Mouse (Mus musculus) gastrocnemius, adult 8-10 months (tissue): Measurements from ENCODE around the gene Acaca. TPM values are rescaled to one million over a fixed set of nuclear protein-coding genes. Genes with fewer than 3 reads are reported as not detected.
A peak's percentile ranks its signal among the peaks of the same experiment; 100 is the strongest.

Source experiments
- DNase-seq, 2 experiments: peaks; one replicate each; pipeline ENCODE4 v3.0.0; 2022; ENCODE audit warnings: low spot score in 2 of 2
- total RNA-seq, 4 experiments: library from RNA; stranded (reverse); gene quantifications; 2 replicates each; pipeline ENCODE4 v1.2.4; 2022

Gene Acaca
- 10 to 100 TPM; 12.2 to 16.7 (median 15.6) TPM for total RNA-seq

DNA sequence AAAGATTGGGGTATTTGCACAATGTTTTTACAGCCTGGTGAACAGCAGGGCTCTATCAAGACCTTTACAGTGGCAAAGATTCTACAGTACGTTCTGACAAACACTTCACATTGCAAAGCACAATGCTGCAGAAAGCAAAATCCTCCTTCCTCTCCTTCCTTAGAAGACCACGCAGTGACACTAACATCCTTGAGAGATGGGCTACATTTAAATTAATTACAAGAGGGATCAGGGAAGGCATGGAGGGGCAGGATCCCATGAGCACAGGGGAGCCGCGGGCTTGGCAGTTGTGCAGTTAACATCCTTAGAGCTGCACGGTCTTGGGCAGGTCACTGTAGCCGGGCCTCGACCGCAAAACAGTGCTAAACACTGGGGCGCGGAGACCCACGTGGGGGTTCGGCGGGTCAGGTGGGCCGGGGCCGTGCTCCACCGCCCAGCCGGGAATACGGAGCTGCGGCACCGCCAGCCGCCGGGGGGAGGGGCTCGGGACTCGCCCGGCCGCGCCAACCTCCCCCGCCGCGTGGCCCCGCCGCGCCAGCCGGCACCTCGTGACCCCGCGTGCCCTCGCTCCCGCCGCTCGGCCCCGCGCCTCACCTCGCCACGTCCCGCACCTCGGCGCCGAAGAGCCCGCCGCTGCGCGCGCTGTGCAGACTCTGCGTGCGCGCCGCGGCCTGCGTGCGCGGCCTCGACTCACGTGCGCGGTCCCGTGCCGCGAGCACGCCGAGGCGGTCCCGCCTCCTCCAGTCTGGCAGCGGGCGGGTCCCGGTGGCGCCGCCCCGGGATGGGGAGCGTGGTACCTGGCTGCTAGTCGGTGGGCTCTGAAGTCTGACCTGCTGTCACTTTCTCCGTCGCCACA is at the start of gene Acaca, which contains the start of gene Tada2a:
Gene Acaca (plus strand): TSS at position 730 of the 856 bp plus-strand sequence.
Gene Tada2a (minus strand): TSS at position 658 of the 856 bp plus-strand sequence.
- DNase-seq: peak; percentile 57 to 69

DNA sequence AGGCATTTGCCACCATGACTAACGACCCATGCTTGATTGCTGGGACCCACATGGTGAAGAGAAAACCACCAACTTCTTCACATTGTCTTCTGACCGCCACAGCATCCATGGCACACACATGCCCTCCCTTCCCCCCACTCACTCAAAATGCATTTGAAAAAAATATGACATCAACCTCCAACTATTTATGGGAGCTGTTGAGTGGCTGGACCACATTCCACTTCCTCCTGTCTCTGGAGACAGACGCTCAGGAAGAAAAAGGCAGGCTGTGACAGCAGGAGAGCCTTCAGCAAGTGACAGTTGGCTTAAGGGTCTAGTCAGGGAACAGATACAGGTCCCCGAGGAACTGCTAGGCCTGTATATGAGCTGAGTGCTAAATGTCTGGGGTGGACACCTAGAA is 49.6 kb upstream of the Acaca start:
- no peak for DNase-seq

DNA sequence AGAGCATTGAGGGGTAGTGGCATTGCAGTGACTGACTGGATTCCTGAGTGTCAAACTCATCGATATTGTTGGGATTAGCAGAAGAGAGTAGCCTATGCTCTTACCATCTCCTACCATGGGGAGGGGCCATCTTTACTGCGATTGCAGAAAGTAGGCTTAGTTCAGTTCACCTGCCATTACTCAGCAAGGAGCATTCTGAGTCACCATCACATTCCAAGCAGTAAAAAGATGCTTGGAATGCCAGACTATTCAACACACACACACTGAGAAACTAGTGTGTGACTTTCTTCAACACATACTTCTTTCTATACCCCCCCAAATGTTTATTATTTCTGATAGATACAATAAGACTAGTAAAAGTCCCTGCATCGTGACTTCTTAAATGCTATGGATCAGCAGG is 49.1 kb upstream of the Acaca start:
- DNase-seq: no peak

DNA sequence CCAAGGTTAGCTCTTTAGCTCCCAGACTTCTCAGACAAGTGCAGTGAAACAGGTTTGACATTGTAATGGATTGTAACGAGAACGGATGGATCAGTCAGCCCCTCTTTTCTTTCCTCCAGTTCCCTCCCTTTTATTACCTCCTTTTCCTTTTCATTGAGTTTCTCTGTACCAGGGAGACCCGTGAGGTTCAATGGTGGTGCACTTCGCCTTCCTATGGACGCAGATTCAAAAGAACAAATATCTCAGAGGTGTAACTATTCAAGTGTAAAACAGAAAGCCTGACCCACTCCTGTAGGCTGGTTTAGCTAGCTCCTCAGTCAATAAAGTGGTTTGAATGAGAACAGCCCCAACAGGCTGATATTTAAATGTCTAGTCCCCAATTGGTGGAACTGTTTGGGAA is 47.6 kb upstream of the Acaca start:
- no peak for DNase-seq

DNA sequence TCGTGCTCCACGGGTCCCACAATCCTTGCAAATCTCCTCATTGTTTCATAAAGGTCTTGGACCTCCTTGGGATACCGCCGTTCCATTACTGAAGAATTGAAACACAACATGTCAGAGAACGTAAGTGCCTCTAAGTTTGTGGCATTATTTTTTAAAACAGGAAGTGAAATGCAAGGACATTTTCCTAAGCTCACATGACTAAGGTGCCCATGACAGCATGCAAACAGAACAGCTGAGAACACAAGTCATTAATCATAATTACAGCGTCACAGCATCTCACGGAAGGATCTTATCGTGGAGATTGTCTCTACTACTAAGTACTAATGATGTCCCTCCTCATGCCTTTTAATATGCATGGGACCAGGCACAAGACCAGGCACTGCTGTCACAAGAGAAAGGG is 38.9 kb upstream of the Acaca start:
- DNase-seq: no peak

DNA sequence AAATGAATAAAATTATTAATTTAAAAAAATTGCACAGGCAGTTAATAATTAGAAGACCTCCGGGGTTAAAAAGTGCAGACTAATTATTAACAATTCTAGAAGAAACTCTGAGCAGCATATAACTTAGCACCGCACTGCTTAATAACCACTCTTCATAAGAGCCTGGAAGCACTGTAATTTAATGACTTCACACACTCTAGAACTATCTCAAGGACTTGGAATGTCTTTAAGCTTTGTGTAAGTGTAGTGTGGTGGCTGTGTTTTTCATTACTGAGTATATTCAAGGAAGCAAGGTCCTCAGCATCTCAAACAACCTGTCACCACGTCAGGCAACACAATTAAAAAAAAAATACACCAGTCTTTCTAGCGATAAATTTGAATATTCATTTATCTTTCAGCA is 34.4 kb upstream of the Acaca start:
- no peak for DNase-seq

DNA sequence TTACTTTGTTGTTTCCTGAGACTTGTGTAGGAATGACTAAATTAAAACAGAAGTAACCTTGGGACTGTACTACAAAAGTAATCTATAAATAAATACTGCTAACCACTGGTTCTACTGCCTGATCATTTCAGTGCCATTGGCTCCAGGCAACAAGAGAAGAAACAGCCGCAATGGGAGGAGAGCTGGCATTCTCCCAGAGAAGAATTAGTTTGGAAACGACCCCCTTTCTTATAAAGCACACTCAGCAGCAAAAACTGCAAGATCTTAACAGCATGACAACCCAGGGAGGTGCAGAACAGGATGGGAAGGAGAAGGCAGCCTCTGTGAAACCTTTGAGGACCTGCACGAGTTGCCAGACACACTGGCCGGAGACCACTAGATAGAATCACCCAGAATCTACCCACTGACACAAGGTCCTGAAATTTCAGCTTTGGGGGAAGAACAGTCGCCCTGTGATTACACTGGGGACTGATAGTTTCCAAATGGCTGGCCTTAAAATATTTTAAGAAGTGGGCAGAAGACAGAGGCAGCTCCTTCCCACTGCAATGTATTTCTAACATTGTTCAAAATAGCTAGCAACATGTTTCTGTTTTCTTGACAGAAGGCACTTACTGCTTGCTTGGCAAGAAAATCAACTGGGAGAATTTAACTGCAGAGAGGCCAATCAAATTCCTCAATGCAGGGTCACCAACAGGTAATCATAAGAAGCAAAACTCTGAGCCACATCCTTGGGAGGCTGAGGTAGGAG is 32.0 kb upstream of the Acaca start:
- DNase-seq: no peak

DNA sequence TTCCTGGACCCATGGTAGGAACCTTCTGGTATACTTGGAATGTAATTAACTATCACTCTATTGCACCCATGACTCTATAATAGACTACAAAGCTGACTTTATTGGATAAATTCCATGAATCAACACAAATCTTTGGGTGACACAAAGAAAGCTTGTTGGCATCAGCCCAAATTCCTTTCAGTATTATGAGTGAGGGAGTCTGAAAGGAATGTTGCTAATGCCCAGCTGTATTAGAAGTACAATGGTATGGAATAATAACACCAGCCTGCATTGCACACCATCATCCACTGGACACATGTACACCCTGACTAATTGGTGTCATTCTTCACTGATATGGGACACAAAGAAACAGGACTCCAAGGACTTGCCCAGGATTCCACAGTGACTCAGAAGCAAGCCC is 28.3 kb upstream of the Acaca start:
- no peak for DNase-seq

DNA sequence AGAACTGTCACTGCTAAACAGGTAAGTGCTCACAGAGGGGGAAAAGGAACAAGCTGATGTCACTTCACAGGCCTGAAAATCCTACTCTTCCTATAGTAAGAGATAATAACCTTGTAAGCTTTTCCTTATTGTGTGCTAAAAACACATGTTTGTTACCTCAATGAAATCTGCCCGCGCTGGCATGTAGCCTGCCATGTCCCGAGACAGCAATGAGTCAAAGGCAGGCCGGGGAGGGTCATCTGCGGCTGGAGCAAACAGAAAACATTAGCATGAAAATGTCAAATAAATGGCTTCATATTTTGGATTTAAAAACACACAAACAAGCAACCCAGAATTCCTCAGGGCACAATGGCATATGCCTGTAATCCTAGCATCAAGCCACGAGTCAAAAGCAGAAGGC is 25.4 kb upstream of the Acaca start:
- DNase-seq: no peak

DNA sequence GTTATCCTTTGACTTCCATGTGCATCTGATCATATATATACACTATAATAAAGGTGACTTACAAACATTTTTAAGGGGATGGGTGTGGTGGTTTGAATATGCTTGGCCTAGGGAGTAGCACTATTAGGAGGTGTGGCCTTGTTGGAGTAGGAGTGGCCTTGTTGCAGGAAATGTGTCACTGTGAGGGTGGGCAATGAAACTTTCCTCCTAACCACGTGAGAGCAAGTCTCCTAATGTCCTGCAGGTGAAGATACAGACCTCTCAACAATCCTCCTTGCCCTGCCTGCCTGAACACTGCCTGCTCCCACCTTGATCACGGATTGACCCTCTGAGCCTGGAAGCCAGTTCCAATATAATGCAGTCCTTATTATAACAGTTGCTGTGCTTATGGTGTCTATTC is 22.3 kb upstream of the Acaca start:
- no peak for DNase-seq

DNA sequence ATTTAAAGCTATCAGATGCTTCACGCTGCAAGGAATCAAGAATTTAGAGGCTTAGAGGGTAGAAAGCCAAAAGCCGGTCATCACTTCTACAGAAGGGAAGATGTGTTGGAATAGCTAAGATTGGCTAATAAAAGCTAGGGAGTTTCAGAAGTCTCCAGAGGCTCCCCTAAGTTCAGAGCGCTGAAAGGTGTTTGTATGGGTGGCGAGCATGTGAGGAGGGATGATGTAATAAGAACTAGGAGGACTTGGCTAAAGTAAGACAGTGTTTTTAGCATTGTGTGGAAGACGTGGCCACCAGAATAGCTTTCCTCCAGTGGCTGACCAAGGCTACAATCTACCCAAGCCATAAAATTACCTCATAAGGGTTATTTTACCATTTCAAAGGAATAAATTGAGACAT is 15.8 kb upstream of the Acaca start:
- DNase-seq: no peak

DNA sequence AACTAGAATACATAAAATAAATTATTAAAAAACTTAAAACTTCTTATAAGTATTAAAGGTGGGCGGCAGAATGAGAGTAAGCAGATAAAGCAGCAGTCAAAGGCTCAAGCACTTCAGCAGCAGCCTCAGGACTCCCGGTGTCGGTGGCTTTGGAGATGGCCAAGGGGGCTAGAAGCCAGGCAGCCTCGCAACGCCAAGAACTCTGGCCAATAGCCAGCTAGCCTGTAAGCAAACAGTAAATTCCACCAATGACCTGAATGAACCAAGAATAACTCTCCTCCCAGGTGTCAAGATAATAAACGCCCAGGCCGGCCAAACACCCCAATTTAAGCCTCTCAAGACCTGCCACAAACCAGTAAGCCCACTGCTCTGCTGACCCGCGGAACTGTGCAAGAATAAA is 13.8 kb upstream of the Acaca start:
- DNase-seq: peak; percentile 26 to 56

DNA sequence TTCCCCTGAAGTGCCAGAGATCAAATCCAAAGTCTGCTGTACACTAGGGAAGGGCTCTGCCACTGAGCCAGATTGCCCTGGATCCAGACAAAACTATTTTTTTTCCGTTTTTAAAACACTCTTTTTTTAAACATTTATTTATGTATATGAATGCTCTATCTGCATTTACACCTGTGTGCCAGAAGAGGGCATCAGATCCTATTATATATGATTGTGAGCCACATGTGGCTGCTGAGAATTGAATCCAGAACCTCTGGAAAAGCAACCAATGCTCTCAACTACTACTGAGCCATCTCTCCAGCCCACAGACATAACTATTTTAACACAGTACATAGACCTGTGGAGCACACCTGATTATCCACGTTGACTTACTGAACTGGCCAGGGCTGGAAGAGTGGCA is 13.3 kb upstream of the Acaca start:
- DNase-seq: no peak

DNA sequence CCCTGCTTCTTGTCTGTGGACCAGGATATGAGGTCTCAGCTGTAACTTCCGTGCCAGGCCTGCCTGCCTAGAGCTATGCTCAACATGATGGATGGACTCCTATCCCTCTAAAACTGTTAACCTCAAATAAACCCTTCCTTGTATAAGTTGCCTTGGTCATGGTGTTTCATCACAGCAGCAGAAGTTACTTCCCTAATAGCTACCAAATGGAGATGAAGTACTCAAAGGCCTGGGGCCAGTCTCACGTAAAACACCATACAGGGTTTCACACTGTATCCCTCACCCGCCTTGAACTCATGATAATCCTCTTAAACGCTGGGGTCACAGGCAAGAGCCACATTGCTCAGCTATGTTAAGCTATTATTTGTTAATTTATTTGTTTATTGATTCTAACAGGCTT is 12.0 kb upstream of the Acaca start:
- DNase-seq: no peak

DNA sequence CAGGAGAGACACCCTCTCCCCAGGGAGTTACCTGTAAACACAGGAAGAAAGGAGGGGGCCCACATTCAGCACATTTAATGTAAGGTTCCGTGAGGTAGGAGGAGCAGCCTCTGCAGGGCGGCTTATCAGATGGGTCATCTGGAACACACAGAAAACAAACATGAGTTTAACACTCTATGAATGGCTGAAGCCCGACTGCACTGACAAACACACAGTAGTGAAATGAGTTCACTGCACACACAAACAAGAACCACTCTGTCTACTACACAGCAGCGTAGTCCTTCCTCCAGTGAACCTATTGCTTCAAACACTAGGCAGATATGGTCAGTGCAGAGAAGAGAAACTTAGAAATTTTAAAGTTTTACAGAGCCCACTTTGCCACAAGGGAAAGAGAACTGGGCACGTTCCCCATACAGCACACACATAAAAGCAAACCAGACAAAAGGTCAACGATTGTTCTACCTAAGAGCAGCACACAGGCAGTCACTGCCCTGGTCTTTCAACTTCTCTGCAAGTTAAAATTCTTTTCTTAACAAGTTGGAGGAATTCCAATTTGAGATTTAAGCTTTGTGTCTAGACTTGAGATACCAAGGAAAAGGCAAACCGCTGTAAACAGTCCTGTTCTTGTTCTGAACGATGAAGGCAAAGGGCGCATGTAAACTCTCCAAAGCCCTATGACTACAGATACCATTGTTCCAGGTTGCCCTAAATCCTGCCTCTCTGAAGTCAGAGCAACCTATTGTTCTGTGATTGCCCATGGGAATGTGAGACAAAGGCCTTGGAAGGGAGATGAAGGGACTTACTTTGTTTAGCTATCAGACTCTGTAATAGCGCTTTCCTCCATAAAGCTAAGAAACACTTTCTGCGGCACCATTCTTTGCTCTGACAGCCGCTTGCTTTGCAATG is 8.2 kb upstream of the Acaca start:
- DNase-seq: no peak

DNA sequence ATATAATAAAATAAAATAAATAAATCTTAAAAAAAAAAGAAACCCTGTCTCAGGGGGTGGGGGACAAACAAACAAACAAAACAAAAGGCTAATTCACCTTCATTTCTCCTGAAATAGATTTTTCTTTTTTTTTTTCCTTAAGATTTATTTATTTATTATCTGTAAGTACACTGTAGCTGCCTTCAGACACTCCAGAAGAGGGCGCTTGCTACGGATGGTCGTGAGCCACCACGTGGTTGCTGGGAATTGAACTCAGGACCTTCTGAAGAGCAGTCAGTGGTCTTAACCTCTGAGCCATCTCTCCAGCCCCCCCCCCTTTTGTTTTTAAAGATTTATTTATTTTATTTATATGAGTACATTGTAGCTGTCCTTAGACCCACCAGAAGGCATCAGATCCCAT is 1.5 kb upstream of the Acaca start:
- no peak for DNase-seq

DNA sequence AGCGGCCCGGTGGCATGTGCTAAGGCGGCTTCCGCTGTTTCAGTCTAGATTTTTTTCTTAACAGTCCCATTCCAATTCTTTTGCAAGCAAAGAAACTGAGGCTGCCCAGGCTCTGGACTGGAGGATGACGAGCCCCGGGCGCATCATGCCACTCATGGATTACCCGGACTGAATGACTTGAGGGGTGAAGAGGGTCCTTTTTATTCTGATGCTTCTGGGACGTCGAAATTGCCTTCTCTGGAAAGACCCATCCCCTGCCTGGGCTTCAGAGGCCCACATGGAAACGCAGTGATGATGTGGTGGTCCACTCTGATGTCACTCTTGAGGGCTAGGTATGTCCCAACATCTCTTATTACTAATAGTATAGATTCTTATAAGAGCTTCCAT is 320 bp downstream of the Acaca start:
- DNase-seq: peak in 1 of 2 experiments; percentile 5

DNA sequence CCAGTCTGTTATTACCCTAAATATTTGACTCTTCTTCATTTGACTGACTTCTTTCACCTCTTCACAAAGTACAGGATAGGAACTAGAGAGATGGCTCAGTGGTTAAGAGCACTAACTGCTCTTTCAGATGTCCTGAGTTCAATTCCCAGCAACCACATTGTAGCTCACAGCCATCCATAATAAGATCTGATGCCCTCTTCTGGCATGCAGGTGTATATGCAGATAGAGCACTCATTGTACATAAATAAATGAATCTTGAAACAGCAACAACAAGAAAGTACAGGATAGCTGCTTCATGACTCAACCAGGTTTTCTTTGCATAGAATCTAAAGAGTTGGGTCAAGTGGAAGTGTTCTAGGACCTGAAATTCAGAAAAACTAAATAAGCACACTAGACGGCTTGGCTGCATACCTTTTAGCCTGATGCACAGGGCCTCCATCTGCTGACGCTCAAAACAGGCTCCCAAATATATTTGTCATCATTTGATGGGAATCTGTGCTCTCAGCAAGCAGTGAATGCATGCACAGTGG is 4.9 kb downstream of the Acaca start:
- no peak for DNase-seq

DNA sequence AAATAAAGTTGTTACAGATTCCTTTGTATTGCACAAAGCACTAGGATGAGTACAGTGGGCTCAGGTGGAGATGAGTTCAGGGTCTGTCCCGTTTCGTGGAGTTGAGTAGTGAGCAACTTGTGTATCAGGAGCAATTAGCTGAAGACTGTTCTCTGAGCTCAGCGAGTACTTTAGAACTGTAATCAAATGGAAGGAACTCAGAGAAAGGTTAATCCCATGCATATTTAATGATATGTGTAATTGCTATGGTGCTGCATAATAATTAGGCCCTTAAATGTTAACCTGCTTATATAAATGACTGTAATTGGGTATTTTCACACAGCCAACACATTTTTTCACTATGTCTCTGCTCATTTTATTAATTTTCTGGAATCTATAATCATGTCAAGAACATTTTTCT is 7.0 kb downstream of the Acaca start:
- DNase-seq: no peak

DNA sequence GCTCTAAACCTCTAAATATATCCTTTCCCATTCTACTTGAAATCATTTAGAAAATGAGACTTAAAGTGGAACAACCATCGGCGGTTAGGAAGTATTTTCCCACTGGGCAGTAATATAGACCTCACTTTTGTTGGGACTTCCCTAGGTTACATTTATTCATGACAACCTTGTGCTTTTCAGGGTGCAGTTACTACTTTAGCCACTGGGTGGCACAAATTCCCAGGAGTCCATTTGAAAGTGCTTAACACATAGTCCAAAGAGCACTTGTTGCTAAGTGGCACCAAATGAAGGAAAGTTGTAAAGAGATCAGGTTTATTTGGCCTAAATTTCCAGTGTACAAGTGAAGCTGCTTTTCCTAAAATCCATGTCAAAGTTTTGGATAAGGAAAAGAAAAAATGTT is 12.3 kb downstream of the Acaca start:
- peak in 1 of 2 experiments; percentile 23 for DNase-seq

DNA sequence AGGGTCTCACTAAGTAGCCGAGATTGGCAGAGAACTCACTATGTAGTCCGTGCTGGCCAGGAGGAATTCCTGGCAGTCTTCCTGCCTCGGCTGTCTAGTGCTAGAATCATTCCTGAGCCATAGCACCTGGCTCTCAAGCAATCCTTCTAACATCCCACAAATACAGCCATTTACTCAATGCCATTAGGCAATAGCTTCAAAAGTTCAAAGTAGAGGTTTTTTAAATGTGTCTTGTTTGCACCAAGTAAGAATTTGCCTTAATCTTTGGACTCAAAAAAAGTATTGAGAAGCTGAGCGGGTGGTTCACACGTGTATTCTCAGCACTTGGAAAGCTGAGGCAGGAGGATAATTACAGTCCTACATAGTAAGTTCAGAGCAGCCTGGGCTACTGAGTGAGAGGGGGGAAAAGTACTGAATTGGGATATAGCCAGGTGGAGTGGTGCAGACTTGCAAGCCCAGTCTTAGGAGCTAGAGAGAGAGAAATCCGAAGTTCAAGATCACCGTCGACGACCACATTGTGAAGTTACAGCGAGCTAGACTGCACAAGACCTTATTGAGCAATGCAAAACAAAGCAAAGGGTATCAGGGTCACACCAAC is 15.8 kb downstream of the Acaca start:
- no peak for DNase-seq
